Mouse (Mus musculus) brain, embryonic 14.5 days (tissue): ENCODE data around the gene Sys1.

Experiments
- CTCF ChIP-seq: fragments of 200-500 bp; IDR thresholded peaks from 2 replicates; pipeline ENCODE4 v1.5.1; 2012; ENCODE audit warnings: inconsistent platforms, mild to moderate bottlenecking, moderate library complexity, borderline replicate concordance; ENCODE audit not compliant: insufficient read depth, insufficient read length; ENCODE audit errors: extremely low read depth
- POLR2A ChIP-seq: fragments of 200-500 bp; IDR thresholded peaks from 2 replicates; pipeline ENCODE4 v1.6.1; 2012; ENCODE audit warnings: mild to moderate bottlenecking, inconsistent platforms, borderline replicate concordance; ENCODE audit not compliant: poor library complexity, insufficient read depth, insufficient read length, severe bottlenecking; ENCODE audit errors: extremely low read depth

DNA sequence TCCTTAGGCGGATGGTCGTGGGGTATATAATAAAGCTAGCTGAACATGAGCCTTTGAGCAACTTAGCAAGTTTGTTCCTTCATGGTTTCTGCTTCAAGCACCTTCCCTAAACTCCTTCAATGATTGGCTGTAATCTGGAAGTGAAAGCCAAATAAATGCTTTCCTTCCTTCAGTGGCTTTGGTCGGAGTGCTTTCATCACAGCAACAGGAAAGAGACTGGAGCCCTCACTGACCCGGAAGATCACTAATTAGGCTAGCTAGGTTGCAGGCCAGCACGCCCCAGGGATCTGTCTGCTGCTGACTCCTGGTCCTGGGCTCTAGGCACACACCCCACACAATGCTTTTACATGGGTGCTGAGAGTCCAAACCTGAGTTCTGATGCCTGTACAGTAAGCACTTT lies 71.8 kb downstream of the Sys1 start:
- no peak for TF ChIP-seq CTCF
- TF ChIP-seq POLR2A, result no peak
